Mouse (Mus musculus) embryonic fibroblast, embryonic 13.5 days (primary cell): Measurements from ENCODE around the gene Rph3a.

Experiments used
- CTCF ChIP-seq: IDR thresholded peaks from 2 replicates; pipeline ENCODE4 v1.5.1; 2011; ENCODE audit warnings: mild to moderate bottlenecking, control low read depth, low read length, moderate library complexity, borderline replicate concordance; ENCODE audit not compliant: insufficient read depth
- POLR2A ChIP-seq: IDR thresholded peaks from 2 replicates; pipeline ENCODE4 v1.6.1; 2011; ENCODE audit warnings: low read depth, mild to moderate bottlenecking, control low read depth, low read length, moderate library complexity

GRCm38 (mm10) chr5:120988373-120988772 is 21.5 kb downstream of the Rph3a start:
- TF ChIP-seq CTCF (no peak), POLR2A (no peak)
